ENCODE assay signal across 10 mouse cellular contexts in genomic region chr6:145009859-145010818, GRCm38 (mm10).
DNase-seq lines count a peak whose midpoint lies in the region; ATAC-seq and TF ChIP-seq lines count a peak whose summit lies in the region.
"Had no signal": no experiment of that assay in that cellular context is flagged by ENCODE, and none has a peak within 500 bp of the region (broad histone marks: within the 10 kb centered on the region; RNA-seq: fewer than 3 reads in every experiment).

No protein-coding gene starts in this region.

- no peak for TF ChIP-seq POLR2A in cerebellum, adult 2 months (IDR thresholded peaks at IDR 0.05; ENCODE audit: borderline replicate concordance, insufficient read depth, low read length)

- no peak overlapping the region for H3K4me2 ChIP-seq in lung, embryonic 14.5 days
- H3K4me2 ChIP-seq in neural tube, embryonic 14.5 days (ENCODE audit: low read depth, low read length) = no peak overlapping the region
- no peak overlapping the region for H3K4me2 ChIP-seq in heart, embryonic 12.5 days
- H3K4me2 ChIP-seq: liver, embryonic 13.5 days had no signal

- no peak overlapping the region for H3K4me3 ChIP-seq in cerebellum, adult 2 months (replicated peaks; ENCODE audit: insufficient read depth, low read depth, low read length)
- H3K4me3 ChIP-seq in lung, embryonic 14.5 days (ENCODE audit: low read depth, low read length) = no peak overlapping the region
- H3K4me3 ChIP-seq in neural tube, embryonic 14.5 days (ENCODE audit: low read depth, low read length) = no peak overlapping the region
- no peak overlapping the region for H3K4me3 ChIP-seq in heart, embryonic 12.5 days
- H3K4me3 ChIP-seq: liver, embryonic 13.5 days had no signal

- H3K36me3 ChIP-seq in lung, embryonic 14.5 days (ENCODE audit: insufficient read depth) = no peaks in the 10 kb centered on the region
- peaks cover 17% of the 10 kb centered on the region for H3K36me3 ChIP-seq in neural tube, embryonic 14.5 days (ENCODE audit: control insufficient read depth, insufficient read depth, low read length)
- H3K36me3 ChIP-seq in heart, embryonic 12.5 days = peaks cover 3% of the 10 kb centered on the region; the same call in 1 of the 2 replicates
- H3K36me3 ChIP-seq: G1E; liver, embryonic 13.5 days had no signal

- no peak overlapping the region for H3K27ac ChIP-seq in cerebellum, adult 2 months (ENCODE audit: insufficient read depth, low read length)
- no peak overlapping the region for H3K27ac ChIP-seq in lung, embryonic 14.5 days (ENCODE audit: low read depth)
- no peak overlapping the region for H3K27ac ChIP-seq in neural tube, embryonic 14.5 days (ENCODE audit: low read depth, low read length)
- no peak overlapping the region for H3K27ac ChIP-seq in heart, embryonic 12.5 days (ENCODE audit: poor library complexity, severe bottlenecking)
- H3K27ac ChIP-seq: liver, embryonic 13.5 days had no signal

- peak; percentile 69 for TF ChIP-seq CTCF in cerebellum, adult 2 months (IDR thresholded peaks at IDR 0.05; ENCODE audit: borderline replicate concordance, insufficient read depth, low read depth, low read length)
- peak; percentile 60 for TF ChIP-seq CTCF in lung, embryonic 14.5 days (IDR thresholded peaks at IDR 0.05; ENCODE audit: low read depth)

- ATAC-seq in lung, embryonic 14.5 days (ENCODE audit: insufficient read depth) = no peak
- peak; percentile 69 for ATAC-seq in neural tube, embryonic 14.5 days (ENCODE audit: low read depth)
- ATAC-seq in heart, embryonic 12.5 days (ENCODE audit: insufficient number of reproducible peaks, low FRiP score) = no peak

- H3K9ac ChIP-seq in lung, embryonic 14.5 days = no peak overlapping the region
- no peak overlapping the region for H3K9ac ChIP-seq in neural tube, embryonic 14.5 days (replicated peaks; ENCODE audit: low read depth, low read length)
- H3K9ac ChIP-seq in heart, embryonic 12.5 days = no peak overlapping the region
- H3K9ac ChIP-seq: liver, embryonic 13.5 days had no signal

- H3K4me1 ChIP-seq in cerebellum, adult 2 months (ENCODE audit: control insufficient read depth, insufficient read depth, low read length) = no peaks in the 10 kb centered on the region
- H3K4me1 ChIP-seq in lung, embryonic 14.5 days (ENCODE audit: insufficient read depth) = no peaks in the 10 kb centered on the region
- no peaks in the 10 kb centered on the region for H3K4me1 ChIP-seq in neural tube, embryonic 14.5 days (ENCODE audit: control insufficient read depth, insufficient read depth, low read length)
- peaks cover 11% of the 10 kb centered on the region; the same call in 1 of the 2 replicates for H3K4me1 ChIP-seq in heart, embryonic 12.5 days (replicated peaks)
- H3K4me1 ChIP-seq: liver, embryonic 13.5 days had no signal

- no peaks in the 10 kb centered on the region for H3K27me3 ChIP-seq in cerebellum, adult 2 months (ENCODE audit: control insufficient read depth, insufficient read depth, low read length)
- no peaks in the 10 kb centered on the region for H3K27me3 ChIP-seq in lung, embryonic 14.5 days (ENCODE audit: insufficient read depth, low read length)
- no peaks in the 10 kb centered on the region for H3K27me3 ChIP-seq in neural tube, embryonic 14.5 days (ENCODE audit: control insufficient read depth, insufficient read depth, low read length)
- H3K27me3 ChIP-seq in heart, embryonic 12.5 days (replicated peaks) = no peaks in the 10 kb centered on the region
- H3K27me3 ChIP-seq: liver, embryonic 13.5 days had no signal

- H3K9me3 ChIP-seq in lung, embryonic 14.5 days (ENCODE audit: low read depth, low read length) = 0 out of 2 replicates have a peak, but pooled peaks cover 3% of the 10 kb centered on the region
- no peaks in the 10 kb centered on the region for H3K9me3 ChIP-seq in neural tube, embryonic 14.5 days (ENCODE audit: control insufficient read depth, low read length)
- H3K9me3 ChIP-seq in heart, embryonic 12.5 days (replicated peaks) = 0 out of 2 replicates have a peak, but pooled peaks cover 3% of the 10 kb centered on the region
- H3K9me3 ChIP-seq: liver, embryonic 13.5 days had no signal

- peak; percentile 35 to 42 for DNase-seq in cerebellum, adult 2 months
- no peak for DNase-seq in cerebellum, adult 11-12 months
- DNase-seq in lung, embryonic 14.5 days = peak; percentile 68
- no peak for DNase-seq in lung, adult 18-20 months
- peak; percentile 20 for DNase-seq in c-Kit-negative CD71-positive TER-119-positive erythroid progenitor cells, embryonic 14.5 days (ENCODE audit: low read depth, low spot score)
- DNase-seq in induced T-regulatory cell, adult 2 months (ENCODE audit: low read depth) = peak; percentile 62
- DNase-seq: liver, embryonic 13.5 days had no signal

- 77% methylated on average over 8 of the region's 8 CpGs for WGBS in cerebellum, adult 2 months
- 70% methylated on average over 8 of the region's 8 CpGs for WGBS in lung, embryonic 14.5 days
- WGBS in neural tube, embryonic 14.5 days = 78% methylated on average over 8 of the region's 8 CpGs
- WGBS in heart, embryonic 12.5 days = 75% methylated on average over 8 of the region's 8 CpGs

Comparison
In these comparisons a context has a peak if more than half of its experiments do, and no peak if none do; other contexts are left out.
1. DNase-seq: peak in cerebellum, adult 2 months (2 of 2), lung, embryonic 14.5 days (single experiment), c-Kit-negative CD71-positive TER-119-positive erythroid progenitor cells, embryonic 14.5 days (single experiment) and induced T-regulatory cell, adult 2 months (single experiment); none in cerebellum, adult 11-12 months (single experiment) and lung, adult 18-20 months (0 of 2).